Mouse (Mus musculus) brain, embryonic 14.5 days (tissue): ENCODE measurements around the gene Mgmt.

Experiments used
- CTCF ChIP-seq: fragments of 200-500 bp; IDR thresholded peaks from 2 replicates; pipeline ENCODE4 v1.5.1; 2012; ENCODE audit warnings: inconsistent platforms, mild to moderate bottlenecking, moderate library complexity, borderline replicate concordance; ENCODE audit not compliant: insufficient read depth, insufficient read length; ENCODE audit errors: extremely low read depth
- POLR2A ChIP-seq: fragments of 200-500 bp; IDR thresholded peaks from 2 replicates; pipeline ENCODE4 v1.6.1; 2012; ENCODE audit warnings: mild to moderate bottlenecking, inconsistent platforms, borderline replicate concordance; ENCODE audit not compliant: poor library complexity, insufficient read depth, insufficient read length, severe bottlenecking; ENCODE audit errors: extremely low read depth

- TF ChIP-seq CTCF (no peak), POLR2A (no peak)
Measured at GRCm38 (mm10) chr7:137172278-137172677, 277.9 kb downstream of the Mgmt start.
